Mouse (Mus musculus) intestine, embryonic 16.5 days (tissue): ENCODE data around the gene Ccdc110. TPM values are rescaled to one million over a fixed set of nuclear protein-coding genes. Genes with fewer than 3 reads are reported as not detected.

Source experiments
- ATAC-seq: fragments of 200-750 bp; cut with Nextera tagmentation; 2 replicates; pipeline ENCODE4 v1.8.0; 2017; ENCODE audit warnings: moderate TSS enrichment, moderate library complexity
- H3K27ac ChIP-seq: fragments of 300-500 bp; sonication (generic); 2 replicates; pipeline ENCODE4 v1.5.1; 2014; ENCODE audit warnings: mild to moderate bottlenecking, low read length
- H3K27me3 ChIP-seq: fragments of 300-500 bp; sonication (generic); replicated peaks from 2 replicates; pipeline ENCODE4 v1.6.1; 2014; ENCODE audit warnings: low read length, control low read depth, mixed read lengths; ENCODE audit not compliant: control insufficient read depth, insufficient read depth
- H3K36me3 ChIP-seq: fragments of 300-500 bp; sonication (generic); 2 replicates; pipeline ENCODE4 v1.6.1; 2014; ENCODE audit warnings: low read length, control low read depth; ENCODE audit not compliant: control insufficient read depth, insufficient read depth
- H3K4me1 ChIP-seq: fragments of 300-500 bp; sonication (generic); 2 replicates; pipeline ENCODE4 v1.6.1; 2014; ENCODE audit warnings: low read length, control low read depth, mixed read lengths; ENCODE audit not compliant: control insufficient read depth, insufficient read depth
- H3K4me2 ChIP-seq: fragments of 300-500 bp; sonication (generic); 2 replicates; pipeline ENCODE4 v1.6.1; 2014; ENCODE audit warnings: low read depth, low read length, control low read depth
- H3K4me3 ChIP-seq: fragments of 300-500 bp; sonication (generic); 2 replicates; pipeline ENCODE4 v1.5.1; 2014; ENCODE audit warnings: mild to moderate bottlenecking, low read length
- H3K9ac ChIP-seq: fragments of 300-500 bp; sonication (generic); 2 replicates; pipeline ENCODE4 v1.6.1; 2014; ENCODE audit warnings: low read depth, low read length
- H3K9me3 ChIP-seq: fragments of 300-500 bp; sonication (generic); 2 replicates; pipeline ENCODE4 v1.6.1; 2016; ENCODE audit warnings: low read length, control low read depth; ENCODE audit not compliant: control insufficient read depth
- WGBS: fragments of 180-500 bp; shearing (Covaris S2); extraction: QIAGEN DNeasy Blood & Tissue Kit; methylation state at CpG from one replicate; pipeline ENCODE4 v1.1.7; 2014; 5-methylcytosine and 5-hydroxymethylcytosine counted together
- polyA plus RNA-seq: library from polyadenylated mRNA; unstranded; fragments of >200 nt; fragmentation: Nextera tagmentation; extraction: Ambion mirVana; gene quantifications from 2 replicates; pipeline ENCODE4 v1.2.1, GENCODE M21; 2015

Gene Ccdc110
- polyA plus RNA-seq, 1 experiment from 2014 or later: not detected

- Histone ChIP-seq H3K36me3 (no peaks in the 10 kb centered on the region), H3K27ac (no peak overlapping the region)
- 95% methylated on average over 12 of the region's 12 CpGs for WGBS
Measured at GRCm38 (mm10) chr8:45970894-45971293, 36.5 kb downstream of the Ccdc110 start.

GRCm38 (mm10) chr8:45973988-45974505, 39.6 kb downstream of the Ccdc110 start:
- WGBS: 68% methylated on average over 8 of the region's 8 CpGs
- no peak for ATAC-seq

More at GRCm38 (mm10) chr8:45970894-45971293, 36.5 kb downstream of the Ccdc110 start:
- no peak overlapping the region for H3K9ac ChIP-seq
- H3K4me1 ChIP-seq: 0 out of 2 replicates have a peak, but pooled peaks cover under 1% of the 10 kb centered on the region
- no peak overlapping the region for H3K4me3 ChIP-seq
- no peaks in the 10 kb centered on the region for H3K9me3 ChIP-seq
- no peak overlapping the region for H3K4me2 ChIP-seq
- no peaks in the 10 kb centered on the region for H3K27me3 ChIP-seq
- no peak for ATAC-seq

GRCm38 (mm10) chr8:45975126-45975836, 40.9 kb downstream of the Ccdc110 start, which contains the start of the genes 1700029J07Rik and Ufsp2:
Gene 1700029J07Rik (minus strand): TSS chr8:45975252.
Gene Ufsp2 (plus strand): TSS chr8:45975528.
- Histone ChIP-seq H3K4me2 (peak within 1 kb of the TSS; percentile 65), H3K4me3 (peak within 1 kb of the TSS; percentile 57), H3K9me3 (0 out of 2 replicates have a peak, but pooled peaks cover 3% of the 10 kb centered on the region), H3K4me1 (0 out of 2 replicates have a peak, but pooled peaks cover 3% of the 10 kb centered on the region), H3K9ac (peak within 1 kb of the TSS; percentile 77), H3K27me3 (no peaks in the 10 kb centered on the region), H3K27ac (peak within 1 kb of the TSS; percentile 80), H3K36me3 (peaks cover 3% of the 10 kb centered on the region; the same call in 1 of the 2 replicates)
- peak; percentile 98 for ATAC-seq
- under 1% methylated on average over 57 of the region's 57 CpGs for WGBS

More at GRCm38 (mm10) chr8:45973988-45974505, 39.6 kb downstream of the Ccdc110 start:
- peaks cover 3% of the 10 kb centered on the region; the same call in 1 of the 2 replicates for H3K36me3 ChIP-seq
- H3K9me3 ChIP-seq: 0 out of 2 replicates have a peak, but pooled peaks cover 3% of the 10 kb centered on the region
- H3K4me1 ChIP-seq: 0 out of 2 replicates have a peak, but pooled peaks cover 3% of the 10 kb centered on the region
- H3K9ac ChIP-seq: no peak overlapping the region
- no peak overlapping the region for H3K27ac ChIP-seq
- peak overlapping the region; percentile 65; the same call in 1 of the 2 replicates for H3K4me2 ChIP-seq
- H3K4me3 ChIP-seq: no peak overlapping the region
- H3K27me3 ChIP-seq: no peaks in the 10 kb centered on the region

GRCm38 (mm10) chr8:45975837-45976468, 41.5 kb downstream of the Ccdc110 start:
- ATAC-seq: peak; percentile 21
- 55% methylated on average over 11 of the region's 11 CpGs for WGBS

GRCm38 (mm10) chr8:45986665-45987064, 52.2 kb downstream of the Ccdc110 start:
- no peaks in the 10 kb centered on the region for H3K4me1 ChIP-seq
- no peak overlapping the region for H3K9ac ChIP-seq
- H3K4me2 ChIP-seq: no peak overlapping the region
- ATAC-seq: no peak
- H3K9me3 ChIP-seq: no peaks in the 10 kb centered on the region
- 61% methylated on average over 3 of the region's 3 CpGs for WGBS
- H3K36me3 ChIP-seq: peaks cover 5% of the 10 kb centered on the region
- H3K27ac ChIP-seq: 0 out of 2 replicates have a peak overlapping the region, but pooled peaks have one; percentile 9
- no peak overlapping the region for H3K4me3 ChIP-seq
- no peaks in the 10 kb centered on the region for H3K27me3 ChIP-seq

More at GRCm38 (mm10) chr8:45975837-45976468, 41.5 kb downstream of the Ccdc110 start:
- Histone ChIP-seq H3K4me3 (peak overlapping the region; percentile 57), H3K27ac (no peak overlapping the region), H3K9me3 (0 out of 2 replicates have a peak, but pooled peaks cover 3% of the 10 kb centered on the region), H3K4me2 (peak overlapping the region; percentile 57), H3K36me3 (peaks cover 3% of the 10 kb centered on the region; the same call in 1 of the 2 replicates), H3K27me3 (no peaks in the 10 kb centered on the region), H3K4me1 (0 out of 2 replicates have a peak, but pooled peaks cover 3% of the 10 kb centered on the region), H3K9ac (peak overlapping the region; percentile 63)

- H3K4me2 ChIP-seq: no peak overlapping the region
- H3K9ac ChIP-seq: no peak overlapping the region
- H3K36me3 ChIP-seq: peaks cover 5% of the 10 kb centered on the region; the same call in 1 of the 2 replicates
- WGBS: 72% methylated on average over 2 of the region's 2 CpGs
- H3K27ac ChIP-seq: no peak overlapping the region
- no peaks in the 10 kb centered on the region for H3K27me3 ChIP-seq
- no peaks in the 10 kb centered on the region for H3K9me3 ChIP-seq
- H3K4me1 ChIP-seq: no peaks in the 10 kb centered on the region
- no peak overlapping the region for H3K4me3 ChIP-seq
- no peak for ATAC-seq
Measured at GRCm38 (mm10) chr8:45988189-45988588, 53.8 kb downstream of the Ccdc110 start.

- Histone ChIP-seq H3K9me3 (no peaks in the 10 kb centered on the region), H3K4me2 (no peak overlapping the region), H3K4me1 (no peaks in the 10 kb centered on the region), H3K27ac (no peak overlapping the region), H3K4me3 (no peak overlapping the region), H3K9ac (no peak overlapping the region), H3K27me3 (no peaks in the 10 kb centered on the region), H3K36me3 (peaks cover 6% of the 10 kb centered on the region; the same call in 1 of the 2 replicates)
- no peak for ATAC-seq
- 90% methylated on average over 4 of the region's 4 CpGs for WGBS
Measured at GRCm38 (mm10) chr8:45990631-45991310, 56.4 kb downstream of the Ccdc110 start.
